ENCODE assay signal across 7 mouse cellular contexts in genomic region chr14:53795160-53795559, GRCm38 (mm10).
A peak's percentile ranks its signal among the peaks of the same experiment; 100 is the strongest.
DNase-seq lines count a peak whose midpoint lies in the region; ATAC-seq lines count a peak whose summit lies in the region.
"Not testable (repeated sequence)": the region's sequence is repeated elsewhere in the genome, so short reads cannot be mapped to it uniquely, and the experiment has no call there.

No protein-coding gene starts in this region.

- H3K9ac ChIP-seq in liver, embryonic 16.5 days (ENCODE audit: low read depth, low read length), result peak overlapping the region; percentile 18; the same call in 1 of the 2 replicates

- 17% methylated on average over 1 of the region's 1 CpGs for WGBS in liver, embryonic 16.5 days (ENCODE audit: insufficient replicate concordance)

- not testable (repeated sequence) for H3K27me3 ChIP-seq in erythroblast, embryonic 14.5 days (ENCODE audit: control insufficient read depth); liver, embryonic 16.5 days (ENCODE audit: control insufficient read depth, insufficient read depth, low read depth, low read length)

- not testable (repeated sequence) for H3K36me3 ChIP-seq in erythroblast, embryonic 14.5 days (ENCODE audit: control insufficient read depth); liver, embryonic 16.5 days (ENCODE audit: control insufficient read depth, insufficient read depth)

- H3K4me3 ChIP-seq in erythroblast, embryonic 14.5 days (replicated peaks), result peak overlapping the region; percentile 33
- peak overlapping the region; percentile 12 for H3K4me3 ChIP-seq in liver, embryonic 16.5 days (ENCODE audit: low read depth, low read length)

- peak; percentile 13 to 27 for DNase-seq in CD8-positive naive resting alpha-beta T cell, adult 2 months (ENCODE audit: low read depth in 2 of 2, low spot score in 2 of 2)
- DNase-seq in T-cell, adult 2 months (ENCODE audit: low spot score), result peak; percentile 48
- DNase-seq in induced T-regulatory cell, adult 2 months (ENCODE audit: low read depth), result peak; percentile 15
- DNase-seq in spleen, adult 12 weeks (ENCODE audit: low spot score), result peak; percentile 29
- peak; percentile 75 for DNase-seq in thymus, postnatal 0 days (ENCODE audit: low spot score)

- H3K27ac ChIP-seq in liver, embryonic 16.5 days (ENCODE audit: low read length), result not testable (repeated sequence)

- H3K4me1 ChIP-seq in erythroblast, embryonic 14.5 days (ENCODE audit: control insufficient read depth), result peaks cover 30% of the 10 kb centered on the region
- H3K4me1 ChIP-seq in liver, embryonic 16.5 days (ENCODE audit: control insufficient read depth, low read depth, low read length), result peaks cover 13% of the 10 kb centered on the region

- H3K4me2 ChIP-seq in liver, embryonic 16.5 days (ENCODE audit: low read depth, low read length), result peak overlapping the region; percentile 48

- ATAC-seq in liver, embryonic 16.5 days (ENCODE audit: low read depth), result peak; percentile 85

- not testable (repeated sequence) for H3K9me3 ChIP-seq in erythroblast, embryonic 14.5 days (ENCODE audit: control insufficient read depth, low read length); liver, embryonic 16.5 days (replicated peaks; ENCODE audit: control insufficient read depth, low read length)

Comparison
In these comparisons a context has a peak if more than half of its experiments do, and no peak if none do; other contexts are left out.
1. DNase-seq: peak in every context shown above with its lines; median percentile 75 in thymus, postnatal 0 days; 48 in T-cell, adult 2 months; 29 in spleen, adult 12 weeks; 20 in CD8-positive naive resting alpha-beta T cell, adult 2 months; 15 in induced T-regulatory cell, adult 2 months.